Mouse (Mus musculus): ENCODE results near the gene Spsb2. TPM values are rescaled to one million over a fixed set of nuclear protein-coding genes. Genes with fewer than 3 reads are reported as not detected.

The Spsb2 gene
- polyA plus RNA-seq, 1 experiment from 2014 or later: 18.9 TPM

DNA sequence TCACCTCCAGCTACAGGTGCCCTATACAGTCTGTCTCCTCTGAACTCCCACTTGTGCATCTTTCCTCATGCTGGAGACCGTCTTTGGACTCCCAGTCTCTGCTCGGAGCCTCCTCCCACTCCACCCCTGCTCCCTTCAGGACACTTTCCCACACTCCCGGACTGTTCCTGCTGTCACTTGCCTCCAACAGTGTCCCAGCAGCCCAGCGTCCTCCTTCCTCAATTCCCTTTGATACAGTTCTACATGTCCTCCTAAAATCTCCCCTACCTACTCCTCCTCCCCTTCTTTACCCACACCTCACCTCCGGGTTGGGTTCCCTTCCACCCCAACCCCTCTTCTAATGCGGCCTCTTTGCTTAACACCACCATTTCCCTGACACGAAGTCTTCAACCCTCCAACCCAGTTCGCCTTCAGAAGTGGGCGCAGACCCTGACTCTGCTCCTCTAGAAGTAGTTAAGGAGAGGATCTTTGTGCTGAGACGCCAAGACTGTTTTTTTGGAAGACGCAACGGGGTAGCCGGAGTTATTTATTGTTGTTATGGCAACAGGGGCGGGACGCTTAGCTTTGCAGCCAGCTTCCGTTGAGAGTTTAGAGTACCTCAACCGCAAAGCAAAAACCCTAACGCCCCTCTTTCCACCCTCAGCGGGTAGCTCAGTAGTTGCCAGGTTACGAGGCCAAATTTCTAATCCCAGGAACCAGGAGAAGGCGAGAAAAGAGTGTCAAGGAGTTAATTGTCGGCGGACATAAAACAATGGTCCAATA is 29.1 kb upstream of the Spsb2 start, which contains the start of gene Lrrc23:
Lrrc23 (minus strand) TSS at position 506 of the 762 bp plus-strand sequence.
- Histone ChIP-seq H3K27me3 (ENCODE audit: control insufficient read depth, insufficient read depth, low read length) (no peaks in the 10 kb centered on the region; the same call in 1 of the 2 replicates), H3K4me2 (replicated peaks; ENCODE audit: low read depth) (peak within 1 kb of the TSS; percentile 58), H3K36me3 (ENCODE audit: control insufficient read depth, insufficient read depth, low read length) (no peaks in the 10 kb centered on the region), H3K27ac (replicated peaks) (no peak within 1 kb of the TSS), H3K4me1 (replicated peaks; ENCODE audit: control insufficient read depth, insufficient read depth) (no peaks in the 10 kb centered on the region), H3K9ac (ENCODE audit: low read length) (peak within 1 kb of the TSS; percentile 45; the same call in 1 of the 2 replicates), H3K4me3 (ENCODE audit: low read depth, low read length) (peak within 1 kb of the TSS; percentile 33), H3K9me3 (ENCODE audit: control insufficient read depth, low read length) (no peaks in the 10 kb centered on the region)
- DNase-seq (ENCODE audit: low spot score): no peak
- 2% methylated on average over 23 of the region's 23 CpGs for WGBS
- TF ChIP-seq CTCF (IDR thresholded peaks at IDR 0.05; ENCODE audit: low read depth) (no peak), EP300 (optimal IDR thresholded peaks at IDR 0.05) (no peak)
- ATAC-seq (ENCODE audit: low FRiP score, low TSS enrichment): peak; percentile 34

DNA sequence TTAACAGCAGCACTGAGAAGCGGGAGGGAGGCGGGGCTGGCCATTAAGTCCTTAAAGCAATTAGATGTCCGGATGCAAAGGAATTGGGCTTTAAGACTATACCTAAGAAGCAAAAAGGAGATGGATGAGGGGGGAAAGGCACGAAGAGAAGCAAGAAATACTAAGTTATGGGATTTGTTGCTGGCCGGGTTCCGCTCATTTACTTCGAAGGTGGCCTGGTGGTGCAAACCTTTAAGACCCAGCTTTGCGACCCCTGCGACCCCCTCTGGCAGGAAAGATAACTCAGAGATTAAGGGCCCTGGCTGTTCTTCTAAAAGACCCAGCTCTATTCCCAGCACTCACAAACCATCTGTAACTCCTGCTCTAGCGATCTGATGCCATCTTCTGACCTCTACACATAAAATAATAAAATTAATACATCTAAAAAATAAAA is 28.5 kb upstream of the Spsb2 start:
- Histone ChIP-seq H3K4me3 (ENCODE audit: low read depth, low read length) (peak overlapping the region; percentile 33), H3K27me3 (ENCODE audit: control insufficient read depth, insufficient read depth, low read length) (no peaks in the 10 kb centered on the region; the same call in 1 of the 2 replicates), H3K9me3 (ENCODE audit: control insufficient read depth, low read length) (no peaks in the 10 kb centered on the region), H3K4me1 (replicated peaks; ENCODE audit: control insufficient read depth, insufficient read depth) (no peaks in the 10 kb centered on the region), H3K27ac (replicated peaks) (no peak overlapping the region), H3K9ac (ENCODE audit: low read length) (peak overlapping the region; percentile 45; the same call in 1 of the 2 replicates), H3K4me2 (replicated peaks; ENCODE audit: low read depth) (peak overlapping the region; percentile 58), H3K36me3 (ENCODE audit: control insufficient read depth, insufficient read depth, low read length) (no peaks in the 10 kb centered on the region)
- 7% methylated on average over 10 of the region's 10 CpGs for WGBS
- TF ChIP-seq EP300 (optimal IDR thresholded peaks at IDR 0.05) (no peak), CTCF (IDR thresholded peaks at IDR 0.05; ENCODE audit: low read depth) (no peak)
- DNase-seq (ENCODE audit: low spot score) (no peak), ATAC-seq (ENCODE audit: low FRiP score, low TSS enrichment) (no peak)

DNA sequence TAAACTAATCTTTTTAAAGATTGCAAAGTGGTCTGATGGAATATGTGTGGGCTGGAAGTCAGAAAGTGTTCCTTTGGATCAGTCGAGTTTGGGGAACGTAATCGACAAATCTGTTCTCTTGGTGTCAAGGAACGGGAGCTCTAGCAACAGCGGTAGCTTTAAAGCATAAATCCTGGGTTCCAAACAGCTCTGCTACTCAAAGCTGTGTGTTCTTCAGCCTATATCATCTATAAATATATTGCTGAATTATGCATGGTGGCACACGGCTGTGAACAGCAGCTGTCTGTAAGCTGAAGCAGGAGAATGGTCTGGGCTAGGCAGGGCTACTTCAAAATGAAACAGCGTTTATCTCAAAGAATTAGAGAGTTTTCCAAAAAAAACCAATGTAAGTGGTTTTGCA is 27.5 kb upstream of the Spsb2 start:
- H3K4me1 ChIP-seq (replicated peaks; ENCODE audit: control insufficient read depth, insufficient read depth): no peaks in the 10 kb centered on the region
- H3K27me3 ChIP-seq (ENCODE audit: control insufficient read depth, insufficient read depth, low read length): no peaks in the 10 kb centered on the region; the same call in 1 of the 2 replicates
- 84% methylated on average over 7 of the region's 7 CpGs for WGBS
- no peaks in the 10 kb centered on the region for H3K36me3 ChIP-seq (ENCODE audit: control insufficient read depth, insufficient read depth, low read length)
- no peak overlapping the region for H3K4me2 ChIP-seq (replicated peaks; ENCODE audit: low read depth)
- ATAC-seq (ENCODE audit: low FRiP score, low TSS enrichment): no peak
- no peak overlapping the region for H3K27ac ChIP-seq (replicated peaks)
- no peak overlapping the region for H3K4me3 ChIP-seq (ENCODE audit: low read depth, low read length)
- no peak overlapping the region for H3K9ac ChIP-seq (ENCODE audit: low read length)
- H3K9me3 ChIP-seq (ENCODE audit: control insufficient read depth, low read length): no peaks in the 10 kb centered on the region
- TF ChIP-seq CTCF (IDR thresholded peaks at IDR 0.05; ENCODE audit: low read depth) (no peak), EP300 (optimal IDR thresholded peaks at IDR 0.05) (no peak)
- DNase-seq (ENCODE audit: low spot score): no peak

DNA sequence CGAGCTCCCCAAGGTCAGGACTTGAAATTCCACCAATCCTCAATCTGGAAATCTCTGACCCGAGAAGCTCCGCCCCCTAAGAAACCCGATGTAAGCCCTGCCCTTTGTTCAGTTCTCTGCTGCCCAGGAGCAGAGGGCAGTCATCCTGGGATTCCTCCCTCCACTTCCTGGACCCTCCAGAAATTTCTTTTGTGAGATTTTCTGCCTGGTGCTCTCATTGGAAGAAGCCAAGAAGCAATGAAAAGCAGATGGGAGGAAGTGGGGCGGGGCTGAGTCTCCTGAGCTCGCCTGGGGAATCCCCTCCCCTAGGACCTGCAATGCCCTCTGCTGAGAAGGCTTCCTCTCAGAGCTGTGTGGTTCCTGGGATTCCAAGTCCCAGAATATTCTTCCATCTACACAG is 26.0 kb upstream of the Spsb2 start:
- 16% methylated on average over 6 of the region's 6 CpGs for WGBS

DNA sequence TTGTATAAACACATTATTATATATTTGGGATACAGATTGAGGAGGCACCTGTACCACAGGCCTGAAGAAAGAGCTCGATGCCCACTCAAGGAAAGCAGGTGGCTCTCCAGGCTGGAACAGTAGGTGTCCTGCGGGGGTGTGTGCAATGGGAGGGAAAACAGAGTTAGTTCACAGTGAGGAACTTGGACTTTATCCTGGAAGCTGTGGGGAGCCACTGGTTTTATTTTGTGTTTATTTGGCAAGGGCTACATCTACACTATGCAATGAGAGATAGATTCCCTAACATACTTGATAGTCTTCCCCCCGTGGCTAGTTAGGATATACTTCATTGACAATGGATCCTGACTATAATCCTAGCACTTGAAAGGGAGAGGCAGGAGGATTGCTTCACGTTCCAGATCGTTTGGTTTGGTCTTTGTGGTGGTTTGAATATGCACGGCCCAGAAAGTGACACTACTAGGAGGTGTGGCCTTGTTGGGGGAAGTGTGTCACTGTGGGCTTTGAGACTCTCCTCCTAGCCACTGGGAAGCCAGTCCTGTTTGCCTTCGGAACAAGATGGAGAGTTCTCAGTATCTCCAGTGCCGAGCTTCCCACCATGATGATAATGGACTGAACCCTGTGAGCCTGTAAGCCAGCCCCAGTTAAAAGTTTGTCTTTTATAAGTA is 21.6 kb upstream of the Spsb2 start:
- Histone ChIP-seq H3K4me3 (ENCODE audit: low read depth, low read length) (no peak overlapping the region), H3K4me2 (replicated peaks; ENCODE audit: low read depth) (no peak overlapping the region), H3K9ac (ENCODE audit: low read length) (no peak overlapping the region), H3K36me3 (ENCODE audit: control insufficient read depth, insufficient read depth, low read length) (no peaks in the 10 kb centered on the region), H3K27me3 (ENCODE audit: control insufficient read depth, insufficient read depth, low read length) (no peaks in the 10 kb centered on the region), H3K27ac (replicated peaks) (no peak overlapping the region), H3K9me3 (ENCODE audit: control insufficient read depth, low read length) (no peaks in the 10 kb centered on the region), H3K4me1 (replicated peaks; ENCODE audit: control insufficient read depth, insufficient read depth) (no peaks in the 10 kb centered on the region)
- no peak for TF ChIP-seq EP300 (optimal IDR thresholded peaks at IDR 0.05)
- no peak for TF ChIP-seq CTCF (IDR thresholded peaks at IDR 0.05; ENCODE audit: low read depth)
- ATAC-seq (ENCODE audit: low FRiP score, low TSS enrichment): no peak
- DNase-seq (ENCODE audit: low spot score): no peak
- 54% methylated on average over 8 of the region's 8 CpGs for WGBS

More for the DNA sequence above, 26.0 kb upstream of the Spsb2 start:
- H3K4me2 ChIP-seq (replicated peaks; ENCODE audit: low read depth): peak overlapping the region; percentile 33
- ATAC-seq (ENCODE audit: low FRiP score, low TSS enrichment) (peak; percentile 22; the same call in 1 of the 2 replicates), DNase-seq (ENCODE audit: low spot score) (no peak)
- H3K4me3 ChIP-seq (ENCODE audit: low read depth, low read length): peak overlapping the region; percentile 8; the same call in 1 of the 2 replicates
- no peak overlapping the region for H3K27ac ChIP-seq (replicated peaks)
- H3K9me3 ChIP-seq (ENCODE audit: control insufficient read depth, low read length): no peaks in the 10 kb centered on the region
- H3K4me1 ChIP-seq (replicated peaks; ENCODE audit: control insufficient read depth, insufficient read depth): no peaks in the 10 kb centered on the region
- no peaks in the 10 kb centered on the region for H3K36me3 ChIP-seq (ENCODE audit: control insufficient read depth, insufficient read depth, low read length)
- no peaks in the 10 kb centered on the region; the same call in 1 of the 2 replicates for H3K27me3 ChIP-seq (ENCODE audit: control insufficient read depth, insufficient read depth, low read length)
- no peak overlapping the region; the same call in 1 of the 2 replicates for H3K9ac ChIP-seq (ENCODE audit: low read length)
- no peak for TF ChIP-seq CTCF (IDR thresholded peaks at IDR 0.05; ENCODE audit: low read depth)
- TF ChIP-seq EP300 (optimal IDR thresholded peaks at IDR 0.05): no peak
